Mouse (Mus musculus) B cell, adult 67 days (primary cell): Measurements from ENCODE around the gene Cmtm4. TPM values are rescaled to one million over a fixed set of nuclear protein-coding genes. Genes with fewer than 3 reads are reported as not detected.

Experiments used
- total RNA-seq, 2 experiments: library from RNA; stranded (reverse); gene quantifications; 4 replicates each; pipeline ENCODE4 v1.2.4; 2023

Cmtm4 gene
- total RNA-seq: 1 to 10 TPM; 1.1 to 1.4 TPM

DNA sequence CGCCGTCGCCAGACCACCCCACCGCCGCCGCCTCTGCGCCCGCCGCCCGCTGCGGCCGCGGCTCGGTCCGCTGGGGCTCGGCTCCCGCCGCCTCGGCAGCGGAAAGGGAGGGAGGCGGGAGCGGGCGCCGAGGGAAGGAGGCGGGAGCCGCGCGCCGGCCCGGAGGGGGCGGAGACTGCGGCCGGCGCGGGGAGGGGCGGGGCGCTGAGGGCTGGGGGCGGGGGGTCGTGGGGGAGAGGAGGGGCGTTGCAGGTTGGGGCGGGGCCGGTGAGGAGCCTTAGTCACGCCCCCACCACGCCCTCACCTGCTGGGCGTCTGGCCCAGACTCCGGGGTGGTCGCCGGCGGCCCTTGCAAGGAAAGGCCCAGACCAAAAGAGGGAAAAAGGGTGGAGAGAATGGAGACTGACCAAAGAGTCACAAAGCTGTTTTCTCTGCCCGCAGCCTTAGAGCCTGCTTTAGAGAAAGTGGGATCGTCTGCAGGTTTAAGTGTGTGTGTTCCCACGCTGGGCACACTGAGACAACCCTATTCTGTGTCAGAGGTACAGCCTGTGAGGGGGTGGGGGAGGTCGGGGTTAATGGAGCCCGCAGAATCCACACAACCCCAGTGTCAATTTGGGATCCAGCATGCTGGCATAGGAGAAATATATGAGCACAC lies at the start of gene Cmtm4:
Gene Cmtm4 (minus strand): TSS at position 105 of the 655 bp plus-strand sequence.

GRCm38 (mm10) chr8:104442299-104443124 lies 46.9 kb upstream of the Cmtm4 start, which contains the start of gene Dync1li2:
Gene Dync1li2 (minus strand): TSS chr8:104443047.

DNA sequence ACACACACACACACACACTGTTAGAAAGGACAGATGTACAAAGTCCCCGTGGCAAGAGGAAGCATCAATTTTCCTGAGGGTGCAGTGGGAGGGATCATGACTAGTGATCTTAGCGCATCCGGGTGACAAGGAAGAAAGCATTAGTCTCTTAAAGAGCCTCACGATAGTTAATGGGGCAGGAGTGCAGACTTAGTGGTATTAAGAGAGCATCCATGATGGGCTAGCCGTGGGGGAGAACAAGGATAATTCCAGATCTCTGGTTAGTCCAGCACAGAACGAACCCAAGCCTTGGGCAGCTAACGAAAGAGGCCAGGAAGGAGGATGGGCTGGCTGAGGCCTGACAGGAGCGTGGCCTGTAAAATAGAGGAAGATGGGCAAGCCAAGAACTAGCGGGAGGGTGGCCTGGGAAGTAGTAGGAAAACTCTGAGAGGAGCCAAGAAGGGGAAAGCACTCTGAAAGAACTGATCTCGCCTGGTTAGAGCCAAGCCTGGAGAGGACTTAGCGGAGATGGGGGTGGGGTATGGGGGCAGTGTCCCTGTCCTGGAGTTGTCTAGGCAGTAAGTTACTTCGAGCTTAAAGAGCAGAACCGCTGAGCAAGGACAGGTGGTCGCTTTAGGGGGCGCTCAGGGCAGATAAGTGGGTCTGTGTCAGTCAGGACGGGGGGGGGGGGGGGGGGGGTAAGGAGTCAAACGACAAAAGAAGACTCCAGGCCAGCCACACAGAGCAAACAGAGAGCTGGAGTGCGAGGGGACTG lies 56.2 kb downstream of the Cmtm4 start, which contains the start of gene Cmtm3:
Gene Cmtm3 (plus strand): TSS at position 182 of the 754 bp plus-strand sequence.

DNA sequence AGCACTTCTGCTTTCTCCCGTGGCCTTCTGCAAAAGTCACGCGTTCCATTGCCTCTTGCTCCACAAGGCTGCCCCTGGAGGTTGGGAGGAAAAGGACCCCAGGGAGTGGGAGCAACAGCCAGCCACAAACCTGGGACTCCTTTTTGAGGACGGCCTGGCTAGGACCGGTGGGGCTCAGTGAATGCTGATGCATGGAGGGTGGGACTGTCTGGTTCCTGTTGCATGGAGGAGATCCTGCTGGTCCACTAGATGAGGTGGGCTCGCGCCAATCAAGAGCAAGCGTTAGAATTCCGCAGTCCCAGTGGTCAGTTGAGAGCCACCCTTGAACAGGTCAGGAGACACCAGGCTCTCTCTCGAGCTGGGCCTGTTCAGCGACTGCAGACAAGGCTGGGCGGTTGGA lies 73.7 kb downstream of the Cmtm4 start, which contains the start of gene Cmtm2b:
Gene Cmtm2b (plus strand): TSS at position 301 of the 400 bp plus-strand sequence.

DNA sequence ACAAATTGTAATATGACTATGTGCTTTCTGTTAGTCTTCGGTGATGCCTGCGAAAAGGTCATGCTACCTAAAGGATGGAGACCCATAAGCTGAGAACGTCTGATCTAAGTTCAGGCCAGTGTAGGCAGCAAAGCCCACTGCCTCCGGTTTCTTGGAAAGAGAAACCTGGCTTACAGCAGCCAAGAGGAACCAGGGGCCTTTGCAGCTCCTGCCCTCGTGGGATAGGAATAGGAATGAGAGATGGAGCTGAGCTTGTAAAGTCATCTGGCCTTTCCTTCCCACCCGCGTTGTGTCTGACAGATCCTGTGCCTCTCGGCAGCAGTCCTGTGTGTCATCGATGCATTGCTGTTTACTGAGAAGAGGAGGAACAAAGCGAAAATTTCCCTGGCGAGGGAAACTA lies 74.3 kb downstream of the Cmtm4 start, which contains the start of gene Gm11020:
Gene Gm11020 (plus strand): TSS at position 301 of the 400 bp plus-strand sequence.

DNA sequence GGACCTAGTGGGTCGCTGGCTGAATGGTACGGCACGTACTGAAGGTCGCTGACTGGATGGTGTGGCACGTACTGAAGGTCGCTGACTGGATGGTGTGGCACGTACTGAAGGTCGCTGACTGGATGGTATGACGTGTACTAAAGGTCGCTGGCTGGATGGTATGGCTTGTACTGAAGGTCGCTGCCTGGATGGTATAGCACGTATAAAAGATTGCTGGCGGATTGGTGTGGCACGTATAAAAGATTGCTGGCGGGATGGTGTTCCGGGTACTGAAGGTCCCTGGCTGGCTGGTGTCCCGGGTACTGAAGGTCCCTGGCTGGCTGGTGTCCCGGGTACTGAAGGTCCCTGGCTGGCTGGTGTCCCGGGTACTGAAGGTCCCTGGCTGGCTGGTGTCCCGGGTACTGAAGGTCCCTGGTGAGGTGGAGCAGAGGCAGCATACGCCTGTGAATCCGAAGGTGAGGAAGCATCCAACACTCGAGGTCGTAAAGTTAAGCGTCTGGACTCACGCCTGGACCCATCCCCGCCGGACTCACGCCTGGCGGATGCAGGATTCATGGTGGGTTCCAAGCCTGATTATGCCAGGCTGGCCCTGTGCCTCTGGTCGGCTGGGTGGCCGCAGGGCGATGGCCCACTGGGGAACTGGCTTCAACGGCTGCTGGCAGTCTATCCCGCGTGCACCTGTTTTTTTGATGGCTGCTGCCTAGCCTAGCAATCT lies 86.0 kb downstream of the Cmtm4 start, which contains the start of the genes Gm45711 and Cmtm1:
Gene Gm45711 (minus strand): TSS at position 641 of the 715 bp plus-strand sequence.
Gene Cmtm1 (minus strand): TSS at position 705 of the 715 bp plus-strand sequence.

Other genes starting within 250 kb of the Cmtm4 start
- gene Bean1, start 225.4 kb downstream of the Cmtm4 start, total RNA-seq: not detected
- 100 to 1,000 TPM in 1 of 2 experiments, 10 to 100 TPM in 1; 93.8 to 144 TPM for gene Tk2, start 147.2 kb downstream of the Cmtm4 start, total RNA-seq
- gene Cklf, start 144.9 kb downstream of the Cmtm4 start, total RNA-seq: 10 to 100 TPM; 72.0 to 85.3 TPM
- gene Cmtm2a, start 102.6 kb downstream of the Cmtm4 start, total RNA-seq: not detected
- not detected for gene Gm45711, start 85.7 kb downstream of the Cmtm4 start, total RNA-seq
- gene Cmtm1, start 85.7 kb downstream of the Cmtm4 start, total RNA-seq: not detected
- gene Gm11020, start 74.2 kb downstream of the Cmtm4 start, total RNA-seq: not detected
- not detected for gene Cmtm2b, start 73.6 kb downstream of the Cmtm4 start, total RNA-seq
- 10 to 100 TPM; 14.2 to 16.9 TPM for gene Cmtm3, start 56.4 kb downstream of the Cmtm4 start, total RNA-seq
- gene Dync1li2, start 47.2 kb upstream of the Cmtm4 start, total RNA-seq: 10 to 100 TPM; 47.8 to 64.7 TPM
- 1 to 10 TPM; 2.4 to 2.8 TPM for gene Terb1, start 114.1 kb upstream of the Cmtm4 start, total RNA-seq
- gene Nae1, start 138.8 kb upstream of the Cmtm4 start, total RNA-seq: 10 to 100 TPM; 44.8 to 45.2 TPM
- gene Car7, start 138.9 kb upstream of the Cmtm4 start, total RNA-seq: 1 to 10 TPM in 1 of 2 experiments, under 1 TPM in 1; 0.95 to 2.7 TPM
- 10 to 100 TPM; 12.1 to 13.4 TPM for gene Pdp2, start 195.6 kb upstream of the Cmtm4 start, total RNA-seq
- not detected for gene Cdh16, start 228.6 kb upstream of the Cmtm4 start, total RNA-seq
- gene Rrad, start 235.5 kb upstream of the Cmtm4 start, total RNA-seq: 10 to 100 TPM; 22.2 to 26.9 TPM
- gene Ciao2b, start 246.2 kb upstream of the Cmtm4 start, total RNA-seq: 10 to 100 TPM; 27.5 to 35.8 TPM